Mouse (Mus musculus): Measurements from ENCODE around the gene Asic2.

DNA sequence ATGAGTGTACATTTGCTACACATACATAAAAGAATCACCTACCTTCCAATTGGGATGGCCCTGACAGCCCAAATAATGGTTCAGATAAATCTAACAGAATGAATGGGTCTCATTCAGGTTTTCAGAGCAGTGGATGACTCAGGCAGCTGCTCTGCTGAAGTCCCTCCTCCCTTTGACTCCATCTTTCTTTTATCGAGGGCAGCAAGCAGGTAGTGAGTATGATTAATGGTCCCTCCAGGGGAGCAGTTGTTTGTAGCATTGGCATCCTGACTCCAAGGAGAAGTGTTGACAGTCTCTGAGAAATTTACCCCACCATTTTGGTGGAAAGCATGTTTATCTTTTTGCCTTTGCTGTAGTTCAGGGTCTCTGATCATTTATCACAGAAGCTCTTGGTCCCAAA lies 45.5 kb upstream of the Asic2 start:
- TF ChIP-seq CTCF (IDR thresholded peaks at IDR 0.05; ENCODE audit: borderline replicate concordance, extremely low read depth, insufficient read depth, insufficient read length) = no peak
- no peak for TF ChIP-seq POLR2A (IDR thresholded peaks at IDR 0.05; ENCODE audit: borderline replicate concordance, extremely low read depth, insufficient read depth, insufficient read length, poor library complexity, severe bottlenecking)

Measured in brain, embryonic 14.5 days (tissue).